Mouse (Mus musculus): ENCODE data around the gene Pak1ip1. TPM values are rescaled to one million over a fixed set of nuclear protein-coding genes. Genes with fewer than 3 reads are reported as not detected.
A peak's percentile ranks its signal among the peaks of the same experiment; 100 is the strongest.

Gene Pak1ip1
- total RNA-seq, 2 experiments from 2014 or later, result 35.4 to 38.1 TPM

DNA sequence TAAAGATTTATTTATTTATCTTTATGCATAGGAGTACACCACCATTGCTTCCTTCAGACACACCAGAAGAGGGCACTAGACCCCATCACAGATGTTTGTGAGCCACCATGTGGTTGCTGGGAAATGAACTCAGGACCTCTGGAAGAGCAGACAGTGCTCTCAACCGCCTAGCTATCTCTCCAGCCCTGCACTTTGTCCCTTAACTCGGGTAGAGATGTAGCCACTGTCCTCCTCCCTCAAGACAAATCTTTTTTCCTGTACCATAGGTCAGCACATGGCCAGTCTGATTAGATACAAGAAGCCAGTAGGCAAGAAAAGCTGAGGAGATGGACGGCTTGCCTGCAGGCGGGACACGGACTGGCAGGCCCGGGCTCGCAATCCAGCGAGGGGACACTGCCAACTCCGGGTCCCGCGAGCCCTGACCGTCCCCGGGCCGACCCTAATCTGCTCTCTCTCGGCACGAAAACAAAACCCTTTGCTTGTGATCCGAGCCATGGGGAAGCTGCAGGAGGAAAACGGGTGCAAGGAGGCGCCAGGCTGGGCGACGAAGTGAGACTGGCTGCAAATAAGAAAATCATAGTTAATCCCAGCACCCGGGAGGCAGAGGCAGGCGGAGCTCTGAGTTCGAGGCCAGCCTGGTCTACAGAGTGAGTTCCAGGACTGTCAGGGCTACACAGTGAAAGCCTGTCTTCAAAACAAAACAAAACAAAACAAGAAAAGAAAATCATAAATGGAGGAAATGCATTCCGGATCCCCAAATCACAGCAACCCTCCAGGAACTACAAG lies 490 bp upstream of the Pak1ip1 start:
- peak; percentile 41 to 58 for DNase-seq (ENCODE audit: low spot score in 2 of 2)

DNA sequence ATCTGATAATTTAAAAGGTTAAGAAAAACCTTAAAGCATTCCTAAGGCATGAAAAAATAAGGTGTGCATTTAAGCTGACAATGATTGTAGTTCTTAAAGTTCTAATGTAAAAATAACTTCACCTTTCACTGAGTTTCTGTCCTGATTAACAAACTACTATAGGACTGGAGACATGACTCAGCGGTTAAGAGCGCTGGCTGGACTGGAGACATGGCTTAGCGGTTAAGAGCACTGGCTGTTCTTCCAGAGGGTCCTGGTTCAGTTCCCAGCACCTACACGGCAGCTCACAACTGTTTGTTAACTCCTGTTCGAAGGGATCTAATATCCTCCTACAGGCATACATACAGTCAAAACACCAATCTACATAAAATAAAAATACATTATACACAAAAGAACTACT lies 1.2 kb downstream of the Pak1ip1 start:
- no peak for DNase-seq (ENCODE audit: low spot score in 2 of 2)

DNA sequence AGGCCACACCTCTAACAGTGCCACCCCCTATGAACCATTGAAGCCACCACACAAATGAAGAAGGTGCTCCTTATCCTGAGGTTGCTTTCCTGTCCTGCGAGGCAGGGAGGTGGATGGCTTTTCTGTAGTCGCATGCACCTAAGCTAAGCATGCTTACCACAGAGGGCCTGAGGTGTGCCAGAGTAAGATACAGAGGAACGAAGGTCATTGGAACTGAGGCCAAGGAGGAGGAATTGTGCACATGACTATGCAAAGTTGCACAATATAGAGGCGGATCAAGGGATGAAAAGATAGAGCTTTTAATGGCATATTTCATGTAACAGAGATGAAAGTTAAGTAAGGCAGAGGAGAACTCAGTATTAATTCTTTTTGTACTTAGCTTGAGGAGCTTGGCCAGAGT lies 5.4 kb downstream of the Pak1ip1 start:
- DNase-seq (ENCODE audit: low spot score in 2 of 2), result no peak

DNA sequence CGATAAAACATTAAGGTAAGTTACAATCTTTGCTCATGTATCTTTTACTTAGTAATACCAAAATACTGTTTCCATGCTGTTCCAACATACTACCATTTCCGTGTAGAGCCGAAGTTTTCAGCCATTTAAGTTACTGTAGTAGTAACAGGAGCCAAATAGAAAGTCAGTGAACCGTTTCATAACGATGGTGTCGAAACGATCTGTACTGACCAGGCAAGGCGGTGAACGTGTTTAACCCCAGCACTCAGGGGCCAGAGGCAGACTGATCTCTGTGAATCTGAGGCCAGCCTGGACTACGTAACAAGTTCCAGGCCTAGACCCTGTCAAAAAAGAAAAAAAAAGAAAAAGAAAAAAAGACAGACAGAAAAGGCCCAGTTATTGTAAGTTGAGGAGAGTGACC lies 7.4 kb downstream of the Pak1ip1 start:
- no peak for DNase-seq (ENCODE audit: low spot score in 2 of 2)

DNA sequence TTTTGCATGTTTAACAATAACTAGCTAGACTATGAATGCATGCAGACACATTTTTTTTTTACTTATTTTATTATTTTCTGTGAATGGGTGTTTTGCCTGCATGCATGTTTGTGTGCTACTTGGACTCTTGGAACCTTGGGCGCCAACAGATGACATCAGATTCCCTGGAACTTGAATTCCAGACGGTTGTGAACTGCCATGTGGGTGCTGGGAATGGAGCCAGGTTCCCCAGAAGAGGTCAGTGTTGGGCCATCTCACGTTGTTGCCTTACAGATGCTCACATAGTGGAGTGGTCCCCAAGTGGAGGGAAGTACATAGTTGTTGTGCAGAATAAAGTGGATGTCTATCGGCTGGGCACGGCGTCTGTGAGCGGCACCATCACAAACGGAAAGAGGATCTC lies 8.1 kb downstream of the Pak1ip1 start:
- DNase-seq (ENCODE audit: low spot score in 2 of 2), result no peak

DNA sequence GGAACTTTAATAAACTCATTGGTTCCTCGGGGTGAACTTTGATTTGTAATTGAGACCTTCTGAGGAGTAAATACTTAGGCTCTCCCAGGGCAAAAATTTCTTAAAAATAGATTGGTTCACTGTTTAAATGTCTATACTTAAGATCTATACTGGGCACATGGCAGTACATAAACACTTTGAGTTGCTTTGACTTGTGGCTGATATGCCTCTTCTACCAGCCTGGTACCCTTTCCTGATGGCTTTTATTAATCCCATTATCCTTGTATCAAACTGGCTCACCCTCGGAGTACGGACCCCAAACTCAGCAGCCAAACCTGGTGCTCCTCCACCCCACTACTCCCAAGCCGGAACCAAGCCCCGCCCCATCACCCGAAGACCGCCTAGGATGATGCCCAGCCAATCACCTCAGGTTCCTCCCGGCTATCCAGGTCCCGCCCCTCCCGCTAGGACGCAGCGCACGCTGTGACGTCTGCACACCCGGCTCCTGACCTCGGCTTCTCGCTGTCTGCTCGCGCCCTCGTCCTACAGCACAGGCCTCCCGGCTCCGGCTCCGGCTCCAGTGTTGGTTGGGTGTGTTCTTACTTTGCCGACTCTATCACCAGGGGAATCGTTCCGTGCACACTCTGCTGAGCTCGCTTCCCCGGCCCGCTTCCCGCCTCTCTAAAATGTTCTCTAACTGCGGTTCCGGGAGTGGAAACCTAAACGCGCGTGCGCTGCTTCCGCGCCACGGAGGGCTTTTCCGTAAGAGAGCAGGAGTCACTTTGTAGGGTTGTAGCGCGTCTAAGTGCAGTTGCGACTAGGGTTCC lies 15.2 kb downstream of the Pak1ip1 start, which contains the start of gene Tmem14c:
Tmem14c (plus strand) TSS at position 464 of the 806 bp plus-strand sequence.
- peak; percentile 91 to 95 for DNase-seq (ENCODE audit: low spot score in 2 of 2)

DNA sequence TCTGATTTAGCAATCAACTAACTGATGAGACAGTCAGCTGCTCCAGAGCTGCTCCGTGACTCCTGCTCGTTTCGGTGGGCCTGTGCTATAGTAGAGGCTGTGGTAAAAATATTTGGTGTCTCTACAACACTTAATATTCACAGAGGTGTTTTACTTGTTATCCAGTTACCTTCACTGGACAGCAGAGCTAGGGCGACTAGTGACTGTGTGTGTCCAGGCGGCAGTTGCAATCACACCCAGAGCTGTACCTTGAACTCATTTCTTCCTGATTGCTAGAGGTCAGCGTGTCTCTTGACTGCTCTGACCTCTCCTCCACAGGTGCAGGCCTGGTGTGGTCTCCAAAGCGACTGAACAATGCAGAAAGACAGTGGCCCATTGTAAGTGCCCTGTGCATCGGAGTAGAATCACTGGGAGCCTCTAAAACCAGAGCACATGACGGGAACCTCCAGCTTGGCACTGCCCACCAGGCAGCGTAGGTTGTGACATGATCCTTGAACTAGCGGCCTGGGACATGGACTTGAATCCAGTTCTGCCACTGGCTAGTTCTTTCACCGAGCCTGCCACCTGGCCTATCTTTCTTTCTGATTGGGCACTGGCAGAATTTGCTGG lies 16.1 kb downstream of the Pak1ip1 start:
- no peak for DNase-seq (ENCODE audit: low spot score in 2 of 2)

DNA sequence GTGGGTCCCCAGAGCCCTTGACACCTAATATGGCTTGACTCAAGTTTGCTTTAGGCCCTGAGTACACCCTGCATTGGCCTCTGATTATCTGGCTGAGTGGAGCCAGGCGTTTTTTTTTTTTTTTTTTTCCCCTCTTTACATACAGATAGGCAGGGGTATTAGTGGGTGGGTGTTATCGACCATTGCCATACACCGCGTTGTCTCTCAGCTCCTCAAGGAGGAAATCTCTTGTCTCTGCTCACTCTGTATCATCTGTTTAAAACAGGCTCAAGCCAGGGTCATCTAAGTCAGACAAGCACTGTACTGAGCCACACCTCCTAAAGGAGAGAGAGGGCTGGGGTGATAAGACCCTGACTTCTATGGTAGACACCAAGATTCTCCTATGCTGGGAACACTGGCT lies 17.0 kb downstream of the Pak1ip1 start:
- DNase-seq (ENCODE audit: low spot score in 2 of 2), result no peak

DNA sequence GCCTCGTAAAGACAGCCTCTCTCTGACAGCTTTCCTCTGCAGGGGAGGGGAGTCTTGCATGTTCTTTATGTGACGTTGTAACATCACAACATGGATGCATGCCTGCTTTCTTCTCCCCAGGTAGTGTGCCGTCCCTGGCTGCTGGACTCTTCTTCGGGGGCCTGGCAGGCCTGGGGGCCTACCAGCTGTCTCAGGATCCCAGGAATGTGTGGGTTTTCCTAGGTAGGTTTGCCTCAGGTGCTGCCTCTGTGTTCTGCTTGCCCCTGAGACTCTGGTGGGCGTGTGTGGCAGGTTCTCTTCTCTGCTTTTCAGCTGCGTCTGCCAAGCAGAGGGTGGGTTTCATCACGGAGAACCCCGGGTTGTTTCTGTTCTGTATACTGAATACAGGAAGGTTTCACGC lies 17.4 kb downstream of the Pak1ip1 start:
- no peak for DNase-seq (ENCODE audit: low spot score in 2 of 2)

DNA sequence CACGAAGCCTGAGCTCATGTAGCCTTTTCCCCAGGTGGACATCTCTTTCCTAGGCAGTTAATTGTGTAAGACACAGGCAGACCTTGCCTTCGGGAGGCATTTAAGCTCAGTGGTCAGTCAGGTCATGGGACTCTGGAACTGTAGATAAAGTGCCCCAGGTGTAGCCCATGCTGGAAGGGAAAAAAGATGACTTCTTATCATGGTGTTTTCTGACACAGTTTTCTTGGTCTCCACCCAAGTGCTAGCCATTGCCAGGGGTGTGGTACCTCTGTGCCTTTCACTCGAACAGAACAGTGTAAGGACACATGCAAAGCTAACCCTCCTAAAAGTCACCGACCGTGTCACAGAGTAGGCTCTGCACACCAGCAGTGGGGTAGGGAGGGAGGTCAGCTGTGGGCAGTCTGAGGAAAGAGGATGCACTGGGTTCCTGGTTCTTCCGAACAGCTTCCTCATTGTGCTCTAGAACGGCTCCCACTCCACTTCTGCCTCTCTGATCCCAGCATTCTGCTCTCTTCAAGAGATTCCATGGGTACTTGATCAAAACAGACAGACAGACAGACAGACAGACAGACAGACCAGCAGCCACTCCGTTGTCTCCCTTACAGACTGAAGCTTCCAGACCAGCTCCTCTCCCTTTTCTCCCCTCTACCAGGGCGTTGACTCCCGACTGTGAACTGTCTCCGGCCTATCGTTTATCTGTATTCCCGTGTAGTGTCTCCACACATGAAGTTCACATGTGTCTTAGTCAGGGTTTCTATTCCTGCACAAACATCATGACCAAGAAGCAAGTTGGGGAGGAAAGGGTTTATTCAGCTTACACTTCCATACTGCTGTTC lies 18.2 kb downstream of the Pak1ip1 start:
- no peak for DNase-seq (ENCODE audit: low spot score in 2 of 2)

DNA sequence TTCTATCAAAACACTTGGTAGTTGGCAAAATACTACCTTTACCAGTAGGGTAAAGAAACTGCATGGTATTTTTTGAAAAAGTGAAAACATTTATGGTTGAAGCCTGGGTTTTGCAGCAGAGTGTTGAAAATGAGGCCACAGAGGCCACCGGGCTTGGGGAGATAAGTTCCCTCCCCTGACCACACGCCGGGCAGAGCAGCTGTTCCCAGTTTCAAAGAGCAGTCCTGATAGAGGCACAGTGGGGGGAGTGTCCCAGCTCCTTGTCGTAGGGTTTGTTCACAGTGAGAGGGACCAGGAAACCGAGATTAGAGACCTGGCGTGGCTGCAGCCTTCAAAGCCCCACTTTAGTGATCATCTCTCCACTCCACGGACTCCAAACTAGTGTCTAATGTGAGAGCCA lies 19.7 kb downstream of the Pak1ip1 start:
- DNase-seq (ENCODE audit: low spot score in 2 of 2), result no peak

DNA sequence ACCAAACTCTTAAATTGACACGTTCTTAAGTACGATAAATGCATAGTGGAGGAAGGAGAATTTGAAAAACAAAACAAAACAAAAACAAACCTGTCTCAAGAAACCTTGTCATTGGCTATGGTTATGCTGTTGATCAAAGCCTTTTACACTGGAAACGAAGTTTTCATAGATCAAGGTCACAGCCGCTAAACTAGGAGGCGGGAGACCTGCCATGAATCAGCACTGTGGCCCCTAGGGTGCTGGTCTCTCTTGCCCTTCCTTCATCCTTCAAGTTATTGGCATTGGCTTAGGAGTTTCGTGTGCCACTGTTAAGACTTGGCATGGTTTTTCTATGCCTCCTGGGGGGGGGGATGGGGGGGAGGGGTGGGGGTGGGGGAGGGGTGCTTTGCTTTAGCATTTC lies 20.8 kb downstream of the Pak1ip1 start:
- no peak for DNase-seq (ENCODE audit: low spot score in 2 of 2)

DNA sequence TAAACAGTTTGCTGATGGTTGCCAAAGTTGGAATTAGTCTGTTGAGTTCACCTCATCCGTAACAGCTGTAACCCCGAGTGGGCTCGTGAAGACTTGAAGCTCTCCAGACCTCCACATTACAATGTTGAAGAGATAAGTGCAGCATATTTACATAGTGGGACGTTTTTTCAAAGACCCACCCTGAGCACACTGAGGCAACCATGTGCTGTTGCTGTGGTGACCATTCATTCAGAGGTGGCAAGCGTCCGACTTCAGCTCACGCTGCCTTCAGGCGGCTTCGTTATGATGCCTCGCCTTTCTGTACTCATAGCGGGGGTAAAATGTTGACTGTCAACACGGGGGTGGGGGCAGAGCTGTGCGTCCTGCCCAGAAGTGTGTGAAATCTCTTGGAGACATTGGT lies 21.3 kb downstream of the Pak1ip1 start:
- no peak for DNase-seq (ENCODE audit: low spot score in 2 of 2)

DNA sequence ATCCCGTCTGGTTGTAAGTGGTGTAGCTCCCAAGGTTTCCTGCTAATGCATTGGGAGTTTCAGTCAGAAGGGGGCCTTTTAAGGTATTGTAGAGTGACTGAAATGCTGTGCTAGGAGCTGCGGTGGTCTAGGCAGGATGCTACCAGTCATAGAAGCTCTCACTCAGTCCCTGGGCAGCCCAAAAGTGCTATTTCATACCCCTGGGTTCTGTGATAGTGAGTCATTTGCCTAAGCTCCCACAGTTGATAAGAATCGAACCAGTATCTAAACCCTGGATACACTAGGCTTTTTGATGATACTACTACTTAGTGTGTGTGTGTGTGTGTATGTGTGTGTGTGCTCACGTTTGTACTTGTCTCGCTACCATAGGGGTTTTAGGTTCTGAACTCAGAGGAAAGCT lies 29.3 kb downstream of the Pak1ip1 start:
- DNase-seq (ENCODE audit: low spot score in 2 of 2), result no peak

DNA sequence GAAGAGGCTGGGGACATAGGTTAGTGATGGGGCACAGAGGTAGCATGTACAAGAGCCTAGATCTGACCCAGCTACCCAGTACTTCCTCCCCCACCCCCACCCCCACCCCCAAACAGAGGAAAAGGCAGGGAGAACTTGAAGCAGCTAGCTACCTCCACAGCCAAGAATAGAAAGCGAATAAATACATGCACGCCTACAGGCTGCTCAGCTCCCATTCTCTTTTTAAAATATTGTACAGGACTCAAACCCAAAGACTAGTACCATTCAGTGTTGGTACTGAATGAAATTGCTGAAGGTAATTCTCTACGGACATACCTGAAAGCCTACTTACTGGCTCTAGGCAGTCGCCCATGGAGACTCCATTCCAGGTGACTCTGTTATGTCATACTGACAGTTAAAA lies 41.7 kb downstream of the Pak1ip1 start:
- no peak for DNase-seq (ENCODE audit: low spot score in 2 of 2)

DNA sequence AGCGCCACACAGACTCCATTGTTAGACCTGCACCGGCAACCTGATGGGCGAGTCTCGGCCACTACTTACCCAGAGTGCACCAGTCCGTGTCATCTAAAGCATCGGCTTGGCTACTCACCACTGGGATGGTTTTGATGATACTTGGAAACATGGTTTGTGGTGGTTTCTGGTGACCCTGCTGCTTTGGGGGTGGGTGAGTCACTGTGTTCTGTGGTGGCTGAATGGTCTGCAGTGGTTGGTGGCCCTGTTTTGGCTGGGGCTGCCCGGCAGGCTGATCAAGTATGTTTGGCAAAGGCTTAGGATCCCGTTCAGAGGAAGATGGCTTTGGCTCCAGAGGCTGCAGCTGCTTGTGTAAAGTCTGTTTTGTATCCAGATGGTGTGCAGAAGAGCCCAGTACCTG lies 45.1 kb downstream of the Pak1ip1 start:
- DNase-seq (ENCODE audit: low spot score in 2 of 2), result no peak

DNA sequence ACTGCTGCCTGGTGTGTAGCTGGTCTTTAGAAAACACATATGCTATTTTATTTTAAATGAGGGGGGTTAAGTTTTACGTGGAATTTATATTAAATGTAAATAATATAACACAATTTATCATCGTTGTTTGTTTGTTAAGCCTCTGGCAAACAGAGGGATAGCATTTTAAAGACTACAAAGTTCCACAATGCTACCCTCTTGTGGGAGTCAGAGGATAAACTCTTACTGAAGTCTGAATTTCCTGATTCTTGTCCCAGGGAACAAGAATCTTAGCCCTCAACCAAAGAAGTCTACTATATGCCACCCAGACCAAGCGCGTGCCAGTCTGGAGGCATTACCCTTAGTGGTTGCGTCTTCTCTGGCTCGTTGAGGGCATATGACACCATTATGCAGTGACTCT lies 46.5 kb downstream of the Pak1ip1 start:
- peak in 1 of 2 experiments; percentile 3 for DNase-seq (ENCODE audit: low spot score in 2 of 2)

DNA sequence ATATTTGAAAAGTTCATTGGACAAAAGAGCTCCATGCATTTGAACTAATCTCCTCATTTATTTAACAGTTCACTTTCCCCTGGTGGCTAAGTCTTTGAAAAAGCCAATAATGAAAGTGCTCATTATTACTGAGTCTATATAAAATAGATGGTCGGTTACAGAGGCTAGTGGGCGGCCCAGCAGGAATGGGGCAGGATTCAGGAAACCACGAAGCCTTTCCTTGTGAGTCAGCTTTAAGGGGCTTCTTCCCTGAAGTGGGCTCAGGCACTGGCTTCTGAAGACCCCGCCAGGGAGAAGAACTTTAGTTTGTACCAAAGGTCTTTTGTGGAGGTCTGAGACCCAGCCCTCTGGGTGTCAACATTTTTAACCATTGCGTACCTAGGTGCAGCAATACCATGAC lies 51.1 kb downstream of the Pak1ip1 start:
- DNase-seq (ENCODE audit: low spot score in 2 of 2), result no peak
